Mouse (Mus musculus) erythroblast, embryonic 14.5 days (primary cell): ENCODE data around the gene Tspan15.

Source experiments
- GATA1 ChIP-seq: IDR thresholded peaks from 2 replicates; pipeline ENCODE4 v1.6.1; 2012; ENCODE audit warnings: low read length, inconsistent platforms, mixed read lengths
- TAL1 ChIP-seq: IDR thresholded peaks from 3 replicates; pipeline ENCODE4 v1.6.1; 2012; ENCODE audit warnings: low read length, inconsistent platforms, mixed read lengths

DNA sequence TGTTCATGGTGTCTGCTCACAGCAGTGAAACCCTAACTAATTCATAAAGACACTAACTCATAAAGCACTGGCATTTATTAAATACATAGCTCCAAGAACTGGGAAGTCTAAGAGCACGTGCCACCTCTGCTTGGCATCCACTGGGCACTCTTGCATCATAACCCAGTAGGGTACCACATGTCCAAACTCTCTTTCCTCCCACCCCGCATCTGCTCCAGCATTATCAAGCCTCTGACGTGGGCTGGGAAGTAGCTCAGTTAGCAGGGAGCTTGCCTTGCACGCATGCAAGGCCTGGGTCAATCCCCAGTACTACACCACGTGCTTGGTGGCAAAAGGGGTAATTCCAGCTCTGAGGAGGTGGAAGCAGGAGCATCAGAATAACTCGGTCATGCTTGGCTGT is 5.1 kb upstream of the Tspan15 start:
- TF ChIP-seq TAL1 (no peak), GATA1 (no peak)
